Mouse (Mus musculus): ENCODE results near the gene Catip.
"Not testable (repeated sequence)": the region's sequence is repeated elsewhere in the genome, so short reads cannot be mapped to it uniquely, and the experiment has no call there.

Catip gene

DNA sequence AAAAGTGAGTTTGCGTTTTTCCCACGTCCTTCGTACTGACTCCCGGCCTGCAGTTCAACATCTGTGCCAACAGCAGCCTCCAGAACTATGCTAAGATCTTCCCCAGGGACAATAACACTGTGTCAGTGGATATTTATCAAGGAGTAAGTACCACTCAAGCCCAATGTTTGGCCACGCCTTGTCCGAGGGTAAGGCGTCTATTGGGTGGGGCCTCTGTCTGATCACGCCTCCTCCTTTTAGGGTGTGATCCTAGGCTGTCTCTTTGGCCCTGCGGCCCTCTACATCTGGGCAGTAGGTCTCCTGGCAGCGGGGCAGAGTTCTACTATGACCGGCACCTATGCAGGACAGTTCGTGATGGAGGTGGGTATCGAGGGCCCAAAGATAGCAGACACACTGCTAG, 21.5 kb downstream of the Catip start:
- no peak for DNase-seq (ENCODE audit: low read depth, low spot score)

DNA sequence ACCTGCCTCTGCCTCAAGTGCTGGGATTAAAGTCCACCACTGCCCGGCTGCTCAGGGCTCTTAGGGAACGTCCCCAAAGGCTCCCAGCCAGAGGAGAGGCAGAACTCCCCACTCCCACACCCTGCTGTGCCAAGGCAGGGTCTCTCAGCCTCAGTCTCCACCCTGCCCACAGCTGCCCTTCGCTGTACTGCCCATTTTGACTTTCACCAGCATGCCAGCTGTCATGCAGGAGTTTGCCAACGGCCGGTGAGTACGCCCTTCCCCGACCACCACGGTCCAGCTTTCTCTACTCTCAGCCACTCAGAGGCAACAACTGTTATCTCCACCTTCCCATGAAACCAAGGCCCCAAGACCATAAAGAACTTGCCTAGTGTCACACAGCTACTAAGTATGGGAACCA, 22.6 kb downstream of the Catip start:
- DNase-seq (ENCODE audit: low read depth, low spot score): no peak

DNA sequence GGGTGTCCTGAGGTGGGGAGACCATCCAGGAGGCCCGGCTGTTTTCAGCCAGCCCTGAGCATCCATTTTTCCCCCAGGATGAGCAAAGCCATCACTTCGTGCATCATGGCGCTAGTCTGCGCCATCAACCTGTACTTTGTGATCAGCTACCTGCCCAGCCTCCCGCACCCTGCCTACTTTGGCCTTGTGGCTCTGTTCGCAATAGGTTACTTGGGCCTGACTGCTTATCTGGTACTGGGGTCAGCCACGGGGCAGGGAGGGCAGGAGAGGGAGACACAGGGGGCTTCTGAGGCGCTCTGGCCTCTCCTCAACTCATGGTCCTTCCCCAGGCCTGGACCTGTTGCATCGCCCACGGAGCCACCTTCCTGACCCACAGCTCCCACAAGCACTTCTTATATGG, 23.2 kb downstream of the Catip start:
- no peak for DNase-seq (ENCODE audit: low read depth, low spot score)

DNA sequence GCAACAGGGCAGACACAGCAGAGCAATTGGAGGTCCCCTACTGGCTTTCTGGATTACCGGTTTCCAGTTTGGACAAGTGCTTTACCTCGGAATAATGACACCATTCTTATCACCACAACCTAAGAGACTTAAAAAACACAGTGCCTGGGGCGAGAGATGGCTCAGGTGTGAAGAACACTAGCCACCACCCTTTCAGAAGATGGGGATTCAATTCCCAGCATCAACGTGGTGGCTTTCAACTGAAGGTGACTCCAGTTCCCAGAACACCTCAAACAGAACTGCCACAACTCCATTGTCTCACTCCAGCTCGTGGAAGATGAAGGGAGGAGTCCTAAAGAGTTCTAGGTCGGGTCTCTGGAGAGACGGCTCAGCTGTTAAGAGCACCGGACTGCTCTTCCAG, 23.6 kb downstream of the Catip start:
- DNase-seq (ENCODE audit: low read depth, low spot score): no peak

DNA sequence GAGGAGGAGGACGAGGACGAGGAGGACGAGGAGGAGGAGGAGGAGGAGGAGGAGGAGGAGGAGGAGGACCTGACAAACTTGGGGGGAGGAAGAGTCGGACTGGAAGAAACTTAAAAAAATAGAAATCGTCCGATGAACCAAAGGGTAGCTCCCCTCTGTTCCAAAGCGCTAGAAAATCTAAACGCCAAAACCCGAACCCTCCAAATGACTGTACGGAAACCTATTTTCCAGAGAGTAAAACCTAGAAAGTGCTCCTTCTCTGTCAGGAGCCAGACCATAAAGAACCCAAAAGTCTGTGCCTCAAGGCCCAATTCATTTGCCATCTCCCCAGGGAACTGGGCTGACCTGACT, 24.4 kb downstream of the Catip start:
- no peak for DNase-seq (ENCODE audit: low read depth, low spot score)

DNA sequence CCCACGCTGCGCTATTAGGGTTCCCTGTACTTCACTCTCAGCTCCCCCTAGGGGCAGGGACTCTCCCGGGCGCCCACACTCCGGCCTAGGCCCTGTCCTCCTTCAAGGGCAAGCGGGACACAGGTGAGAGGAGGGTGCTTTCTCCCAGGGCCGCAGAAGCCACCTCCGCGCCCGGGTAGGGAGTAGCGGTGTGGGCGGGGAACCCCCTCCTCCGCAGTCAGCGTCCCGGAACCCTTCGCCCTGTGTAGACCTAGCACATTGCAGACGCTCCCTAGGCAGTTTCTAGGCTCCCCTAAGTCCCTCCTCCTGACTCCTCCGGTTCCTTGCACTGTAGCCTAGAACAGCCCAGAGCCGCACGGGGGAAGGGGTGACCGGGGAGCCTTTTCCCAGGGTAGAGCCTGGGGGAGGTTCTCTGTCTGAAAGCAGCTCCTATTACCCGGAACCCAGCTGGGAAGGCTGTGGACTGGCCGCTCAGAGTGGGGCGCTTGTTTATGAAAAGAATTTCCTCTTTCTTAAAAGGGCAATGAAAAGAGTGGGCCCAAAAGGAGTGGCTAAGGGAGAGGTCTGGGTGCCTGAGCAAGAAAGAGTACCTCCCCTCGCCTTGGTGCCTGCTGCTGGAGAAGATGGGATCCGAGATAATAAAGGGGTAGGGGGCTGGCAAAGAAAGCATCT, 24.9 kb downstream of the Catip start:
- DNase-seq (ENCODE audit: low read depth, low spot score): peak; percentile 96

DNA sequence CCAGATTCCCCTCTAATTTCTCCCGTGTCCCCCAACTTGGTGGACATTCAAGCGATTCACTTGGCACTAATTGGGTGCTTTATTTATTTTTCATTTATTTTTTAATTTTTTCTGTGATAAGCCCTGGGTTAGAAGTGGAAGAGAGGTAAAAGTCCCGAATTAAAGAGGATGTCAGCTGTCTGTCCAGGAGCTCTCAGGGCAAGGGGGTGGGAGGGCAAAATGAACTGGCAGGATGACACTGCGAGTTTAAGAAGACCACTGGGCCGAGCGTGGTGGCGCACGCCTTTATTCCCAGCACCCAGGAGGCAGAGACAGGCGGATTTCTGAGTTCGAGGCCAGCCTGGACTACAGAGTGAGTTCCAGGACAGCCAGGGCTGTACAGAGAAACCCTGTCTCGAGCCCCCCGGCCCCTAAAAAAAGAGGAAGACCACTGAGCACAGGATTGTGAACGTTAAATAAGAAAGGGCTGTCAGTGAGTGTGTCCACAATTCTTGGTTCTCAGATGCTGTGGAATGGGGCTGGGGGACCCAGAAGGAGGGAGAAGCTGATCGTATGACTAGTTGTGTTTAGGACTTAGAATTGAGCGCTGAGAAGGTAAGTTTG, 25.6 kb downstream of the Catip start:
- no peak for DNase-seq (ENCODE audit: low read depth, low spot score)

DNA sequence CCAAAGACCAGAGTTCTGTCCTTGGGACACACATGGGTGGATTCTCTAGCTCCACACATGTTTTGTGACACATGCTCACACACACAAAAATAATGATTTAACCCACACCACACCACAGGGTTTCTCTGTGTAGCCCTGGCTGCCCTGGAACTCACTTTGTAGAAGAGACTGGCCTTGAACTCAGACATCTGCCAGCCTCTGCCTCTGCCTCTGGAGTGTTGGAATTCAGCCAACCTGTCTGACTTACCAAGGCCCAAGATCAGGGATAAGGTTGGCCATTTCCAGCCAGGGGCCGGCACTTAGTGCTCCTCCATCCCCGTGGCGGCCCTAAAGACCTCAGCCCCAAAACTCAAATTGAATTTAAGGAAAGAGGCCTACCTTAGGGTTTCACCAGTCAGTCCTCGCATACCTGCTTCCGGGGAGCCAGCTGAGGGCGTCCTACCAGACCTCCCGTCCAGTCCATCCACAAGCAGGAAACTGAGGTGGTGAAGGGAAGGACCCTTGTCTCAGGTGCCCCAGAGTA, 26.6 kb downstream of the Catip start:
- no peak for DNase-seq (ENCODE audit: low read depth, low spot score)

DNA sequence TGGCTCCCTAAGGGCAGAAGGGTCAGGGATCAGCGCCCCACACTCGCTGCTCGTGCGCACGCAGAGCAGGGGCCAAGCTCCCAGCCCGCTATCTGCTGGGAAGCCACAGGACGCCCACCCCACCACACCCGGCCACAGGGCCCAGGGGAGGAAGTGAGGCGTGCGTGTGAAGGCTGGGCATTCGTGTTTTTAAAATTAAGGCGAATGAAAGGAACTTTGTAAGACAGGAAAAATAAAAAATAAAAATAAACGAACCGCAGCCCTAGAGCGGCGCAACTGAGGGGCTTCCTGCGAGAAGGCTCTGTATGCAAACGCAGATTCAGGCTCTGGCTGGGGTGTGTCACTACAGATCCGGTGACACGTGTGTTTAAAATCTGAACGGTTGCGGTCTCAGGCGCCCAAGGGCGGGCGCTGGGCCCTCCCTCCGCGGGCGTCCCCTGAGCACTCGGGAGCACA, 28.0 kb downstream of the Catip start:
- no peak for DNase-seq (ENCODE audit: low read depth, low spot score)

DNA sequence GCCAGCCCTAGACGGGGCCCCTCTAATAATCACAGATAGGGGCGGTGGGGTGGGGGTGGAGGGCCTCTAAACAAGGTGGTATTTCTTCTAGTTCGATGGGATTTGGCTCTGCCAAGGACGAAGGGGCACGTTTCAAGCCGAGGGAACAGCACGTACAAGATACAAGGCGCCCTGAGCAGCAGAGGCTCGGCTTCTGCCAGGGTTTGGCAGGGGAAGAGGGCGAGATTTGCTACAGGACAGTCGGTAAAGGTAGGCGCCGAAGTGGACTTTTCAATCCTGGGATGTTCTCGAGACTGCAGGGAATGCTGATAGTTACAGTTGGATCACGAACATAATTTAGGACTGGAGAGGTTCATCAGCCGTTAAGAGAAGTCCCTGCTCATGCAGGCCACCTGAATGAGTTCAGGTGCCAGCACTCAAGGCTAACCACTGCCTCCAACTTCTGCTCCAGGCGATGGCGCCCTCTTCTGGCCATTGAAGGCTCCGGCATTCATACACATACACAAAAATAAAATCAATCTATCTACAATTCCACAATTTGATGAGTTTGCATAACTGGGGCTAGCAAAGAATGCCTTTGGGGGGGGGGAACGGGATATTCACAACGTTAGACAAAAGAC, 28.5 kb downstream of the Catip start:
- no peak for DNase-seq (ENCODE audit: low read depth, low spot score)

DNA sequence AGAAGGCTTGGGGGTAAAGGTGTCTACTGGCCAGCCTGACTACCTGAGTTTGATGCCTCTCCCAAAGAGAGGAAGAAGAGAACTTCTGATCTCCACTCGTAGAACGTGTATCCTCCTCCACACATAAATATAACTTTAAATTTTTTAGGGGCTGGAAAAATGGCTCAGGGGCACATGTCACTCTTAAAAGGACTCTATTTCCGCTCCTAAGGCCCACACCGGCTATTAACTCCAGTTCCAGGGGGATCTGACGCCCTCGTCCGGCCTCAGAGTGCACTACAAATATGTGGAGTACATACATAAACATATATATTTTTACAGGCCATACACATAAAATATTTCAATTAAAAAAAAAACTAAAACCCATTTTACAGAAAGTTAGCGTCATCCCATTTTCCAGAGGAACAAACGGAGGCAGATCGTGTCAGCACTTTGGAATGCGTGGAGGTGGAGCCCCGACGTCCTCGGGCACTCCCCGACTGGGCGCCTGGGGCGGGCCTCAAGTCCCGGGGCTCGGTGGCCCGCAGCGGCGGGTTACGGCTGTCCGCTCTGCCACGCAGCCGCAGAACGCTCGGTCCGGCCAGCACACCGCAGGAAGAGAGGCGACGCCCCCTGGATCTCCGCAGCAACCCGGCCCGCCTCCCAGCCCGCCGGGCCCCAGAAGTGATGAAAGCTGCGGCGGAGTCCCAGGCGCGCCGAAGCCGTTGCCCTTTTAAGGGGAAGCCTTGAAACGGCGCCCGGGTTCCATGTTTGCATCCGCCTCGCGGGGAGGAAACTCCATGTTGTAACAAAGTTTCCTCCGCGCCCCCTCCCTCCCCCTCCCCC, 29.2 kb downstream of the Catip start, which contains the start of gene Ctdsp1:
TSS of gene Ctdsp1 (plus strand) at position 586 of the 825 bp plus-strand sequence.
- peak; percentile 87 for DNase-seq (ENCODE audit: low read depth, low spot score)

DNA sequence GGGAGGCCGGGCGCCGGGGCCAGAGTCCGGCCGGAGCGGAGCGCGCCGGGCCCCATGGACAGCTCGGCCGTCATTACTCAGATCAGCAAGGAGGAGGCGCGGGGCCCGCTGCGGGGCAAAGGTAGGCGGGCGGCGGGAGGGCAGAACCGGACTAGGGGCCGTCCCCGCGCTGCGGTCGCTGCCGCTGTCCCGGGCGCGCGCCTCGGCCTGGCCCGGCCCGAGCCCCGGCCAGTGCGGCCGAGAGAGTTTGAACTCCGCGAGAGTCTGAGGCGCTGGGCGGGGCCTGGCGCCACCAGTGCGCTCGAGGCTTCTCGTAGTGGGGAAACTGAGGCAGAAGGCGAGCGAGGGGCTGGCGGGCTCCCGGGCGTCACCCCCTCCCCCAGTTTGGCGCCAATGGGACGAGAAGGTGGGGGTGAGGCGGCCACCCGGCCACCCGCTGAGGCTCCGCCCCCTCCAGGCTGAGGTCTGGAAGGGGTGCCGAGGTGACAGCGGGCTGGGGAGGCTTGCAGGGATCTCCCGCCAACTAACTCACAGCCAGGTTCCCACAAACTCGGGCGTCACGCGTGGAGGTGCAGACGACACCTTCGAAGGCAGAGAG, 30.0 kb downstream of the Catip start:
- DNase-seq (ENCODE audit: low read depth, low spot score): no peak

DNA sequence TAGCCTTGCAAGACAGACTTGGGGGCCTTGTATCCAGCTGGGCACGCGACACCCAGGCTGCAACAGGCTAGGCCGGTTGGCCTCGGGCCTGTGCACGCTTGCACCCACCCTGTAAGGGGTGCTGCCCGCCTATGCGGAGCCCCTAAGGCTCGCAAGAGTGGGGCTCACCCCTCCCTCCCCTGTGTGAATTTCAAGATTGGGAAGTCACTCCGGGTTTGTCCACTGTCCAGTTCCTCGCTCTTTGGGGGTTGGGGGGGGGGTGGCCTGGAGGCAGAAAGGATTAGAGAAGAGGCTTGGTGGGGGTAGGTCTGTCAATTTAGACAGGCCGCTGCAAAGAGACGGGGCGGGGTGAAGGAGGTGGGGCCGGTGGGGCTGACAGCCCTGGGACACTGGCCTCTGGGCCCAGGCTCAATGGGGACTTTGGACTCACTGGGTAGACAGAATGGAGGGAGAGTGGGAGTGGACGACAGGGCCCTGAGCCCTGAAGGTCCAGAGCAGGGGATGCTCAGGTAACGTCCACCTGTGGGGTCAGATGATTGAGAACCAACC, 30.6 kb downstream of the Catip start:
- no peak for DNase-seq (ENCODE audit: low read depth, low spot score)

DNA sequence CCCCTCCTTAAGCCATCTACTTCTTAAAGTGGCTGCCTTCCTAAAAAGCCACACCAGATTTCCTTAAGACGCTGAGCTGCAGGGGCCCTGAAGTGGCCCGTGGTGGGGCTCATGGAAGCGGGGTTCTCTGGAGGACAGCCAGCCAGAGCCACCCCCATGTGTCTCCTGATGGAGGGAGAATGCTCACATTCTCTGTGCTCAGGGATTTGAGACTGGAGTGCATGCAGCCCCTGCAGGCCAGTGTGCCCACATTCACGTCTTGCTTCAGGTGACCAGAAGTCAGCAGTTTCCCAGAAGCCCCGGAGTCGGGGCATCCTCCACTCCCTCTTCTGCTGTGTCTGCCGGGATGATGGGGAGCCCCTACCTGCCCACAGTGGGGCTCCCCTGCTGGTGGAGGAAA, 31.1 kb downstream of the Catip start:
- no peak for DNase-seq (ENCODE audit: low read depth, low spot score)

DNA sequence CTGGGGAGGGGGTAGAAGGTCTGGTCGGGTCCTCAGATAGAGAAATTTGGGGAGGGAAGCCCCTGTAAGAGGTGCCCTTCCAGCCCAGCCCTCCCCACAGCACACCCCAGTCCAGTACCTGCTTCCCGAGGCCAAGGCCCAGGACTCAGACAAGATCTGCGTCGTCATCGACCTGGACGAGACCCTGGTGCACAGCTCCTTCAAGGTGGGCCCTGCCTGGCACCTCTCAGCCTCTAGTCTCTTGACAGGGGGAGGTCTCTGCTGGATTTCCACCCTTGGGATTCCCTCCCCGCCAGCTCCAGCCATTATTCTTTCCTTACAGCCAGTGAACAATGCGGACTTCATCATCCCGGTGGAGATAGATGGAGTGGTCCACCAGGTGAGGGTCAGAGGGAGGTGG, 31.8 kb downstream of the Catip start:
- no peak for DNase-seq (ENCODE audit: low read depth, low spot score)

DNA sequence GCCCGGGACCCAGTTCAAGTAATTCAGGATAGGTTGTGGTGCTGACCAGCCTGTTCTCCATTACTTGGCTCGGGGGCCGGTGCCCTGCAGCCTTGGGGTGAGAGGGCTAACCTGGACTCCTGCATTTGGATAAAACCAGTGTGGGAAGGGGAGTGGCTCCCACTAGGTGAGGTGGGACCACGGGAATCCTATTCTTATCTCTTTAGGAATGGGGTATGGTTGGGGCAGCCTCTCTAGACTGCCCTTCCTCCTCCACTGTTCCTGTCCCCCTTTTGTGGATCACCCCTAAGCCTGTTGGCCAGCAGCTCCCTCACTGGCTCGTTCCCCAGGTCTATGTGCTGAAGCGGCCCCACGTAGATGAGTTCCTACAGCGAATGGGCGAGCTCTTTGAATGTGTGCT, 32.4 kb downstream of the Catip start:
- DNase-seq (ENCODE audit: low read depth, low spot score): no peak

DNA sequence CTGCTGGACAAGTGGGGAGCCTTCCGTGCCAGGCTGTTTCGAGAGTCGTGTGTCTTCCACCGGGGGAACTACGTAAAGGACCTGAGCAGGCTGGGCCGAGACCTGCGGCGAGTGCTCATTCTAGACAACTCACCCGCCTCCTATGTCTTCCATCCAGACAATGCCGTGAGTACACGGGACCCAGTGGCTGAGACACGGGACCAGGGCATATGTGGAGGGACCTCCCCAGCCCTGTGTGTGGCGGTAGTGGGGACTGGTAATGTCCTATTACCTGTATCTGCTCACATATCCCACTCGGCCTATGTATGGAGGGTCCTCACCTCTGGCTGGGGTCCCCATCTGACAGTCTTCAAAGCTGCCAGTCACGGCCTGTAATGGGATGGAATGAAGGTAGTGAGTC, 33.0 kb downstream of the Catip start:
- no peak for DNase-seq (ENCODE audit: low read depth, low spot score)

DNA sequence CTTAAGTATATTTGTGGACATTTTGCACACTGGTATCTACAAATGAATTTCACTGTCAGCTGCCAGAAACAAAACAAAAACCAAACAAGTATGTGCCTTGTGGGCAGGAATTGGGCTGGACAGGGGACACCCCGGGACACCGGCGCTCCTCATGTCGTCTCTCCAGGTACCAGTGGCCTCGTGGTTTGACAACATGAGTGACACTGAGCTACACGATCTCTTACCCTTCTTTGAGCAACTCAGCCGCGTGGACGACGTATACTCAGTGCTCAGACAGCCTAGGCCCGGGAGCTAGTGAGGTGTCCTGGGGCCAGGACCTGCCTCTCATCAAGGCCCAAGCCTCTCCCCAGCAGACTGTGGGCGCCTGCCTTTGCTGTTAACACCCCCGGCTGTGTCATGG, 33.4 kb downstream of the Catip start:
- DNase-seq (ENCODE audit: low read depth, low spot score): no peak

DNA sequence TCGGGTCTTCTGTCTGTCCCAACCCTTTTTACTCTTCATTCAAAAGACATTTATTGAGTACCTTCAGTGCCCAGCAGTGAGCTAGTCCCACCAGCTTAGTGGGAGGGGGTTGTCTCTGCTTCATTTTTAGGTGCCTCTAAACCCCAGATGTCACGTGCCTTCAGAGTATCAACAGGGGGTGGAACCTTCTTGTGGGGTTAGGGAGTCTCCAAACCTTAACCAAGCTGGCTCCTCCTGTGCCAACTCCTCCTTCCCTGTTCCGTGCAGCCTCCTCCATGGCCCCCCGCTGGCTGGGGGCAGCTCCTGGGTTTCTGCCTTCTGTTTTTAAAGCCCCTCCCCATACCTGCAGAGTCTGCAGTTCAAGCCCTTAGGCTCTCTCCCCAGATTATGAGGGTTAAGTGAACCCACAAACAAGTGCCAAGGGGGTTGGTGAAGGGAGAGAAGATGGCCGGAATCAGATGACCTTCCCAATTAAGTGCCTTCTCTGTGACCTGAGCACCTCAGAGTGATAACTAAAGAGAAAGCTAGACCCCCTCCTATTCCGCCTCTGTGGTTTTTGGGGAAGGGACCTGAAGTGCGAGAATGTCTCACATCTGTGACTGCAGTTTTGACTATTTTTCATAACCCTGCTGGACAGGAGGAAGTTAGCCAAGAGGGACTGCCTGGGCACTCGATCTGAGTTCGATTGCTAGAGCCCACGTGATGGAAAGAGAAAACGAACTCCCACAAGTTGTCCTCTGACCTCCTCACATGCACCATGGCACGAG, 34.7 kb downstream of the Catip start:
- DNase-seq (ENCODE audit: low read depth, low spot score): not testable (repeated sequence)

DNA sequence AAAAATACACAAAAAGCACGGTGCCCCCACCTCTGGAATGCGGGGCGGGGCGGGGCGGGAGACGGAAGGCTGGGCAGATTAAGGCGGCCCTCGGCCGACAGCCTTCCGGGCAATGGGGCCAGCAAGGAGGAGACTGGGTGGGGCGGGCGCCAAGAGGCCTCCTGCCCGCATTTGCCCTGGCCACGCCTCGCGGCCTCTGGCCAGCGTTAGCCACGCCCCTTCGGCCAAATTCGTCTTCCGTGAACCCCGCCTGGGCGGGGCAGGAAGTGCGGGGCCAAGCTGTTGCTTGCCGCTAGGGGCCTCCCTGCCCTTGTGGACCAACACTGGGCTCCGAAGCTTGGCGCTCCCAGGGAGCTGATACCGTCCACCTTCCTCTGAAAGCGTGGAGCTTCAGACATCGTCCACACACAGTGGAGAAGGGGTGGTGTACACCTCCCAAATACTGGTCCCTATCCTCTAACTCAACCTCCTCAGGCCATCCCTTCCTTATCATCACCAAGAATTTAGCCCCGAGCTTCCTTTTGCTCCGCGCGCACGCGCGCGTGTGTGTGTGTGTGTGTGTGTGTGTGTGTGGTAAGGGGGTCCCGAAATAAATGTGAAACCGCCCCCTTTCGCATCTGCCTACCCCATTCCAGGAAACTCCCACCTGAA, 35.5 kb downstream of the Catip start:
- DNase-seq (ENCODE audit: low read depth, low spot score): peak; percentile 79
